Mouse (Mus musculus): Measurements from ENCODE around the gene Fbxo41.

- TF ChIP-seq CTCF (IDR thresholded peaks at IDR 0.05; ENCODE audit: low read depth) = no peak
- no peak for TF ChIP-seq EP300 (IDR thresholded peaks at IDR 0.05; ENCODE audit: low read depth)
Measured at GRCm38 (mm10) chr6:85472542-85472941, 30.3 kb downstream of the Fbxo41 start.
